Mouse (Mus musculus): ENCODE measurements at regions not wholly inside any gene's neighbourhood (a gene's known extent, or its start where the extent isn't known, plus 50 kb on each side); places are given as distances from the start of the nearest gene placed in this dataset.
"Not testable (repeated sequence)": the region's sequence is repeated elsewhere in the genome, so short reads cannot be mapped to it uniquely, and the experiment has no call there.

DNA sequence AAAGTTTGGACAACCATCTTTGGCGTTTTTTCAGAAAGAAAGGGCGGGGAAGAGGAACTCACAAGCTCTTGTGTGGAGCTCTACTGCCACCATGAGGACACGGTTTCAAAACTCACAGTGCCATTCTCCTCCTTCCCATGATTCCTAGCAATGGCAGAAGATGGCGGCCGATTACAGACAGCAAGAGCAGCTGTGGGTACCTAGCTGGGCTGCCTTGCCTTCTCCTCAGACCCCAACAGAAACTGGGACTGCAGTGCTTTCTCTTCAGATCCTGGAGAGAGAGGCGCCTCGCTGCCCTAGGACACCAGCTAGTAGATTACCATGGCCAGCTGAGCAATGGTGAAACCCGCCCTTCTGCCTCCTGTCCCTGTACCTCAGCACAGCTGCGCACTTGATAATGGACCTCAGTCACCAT is 174.2 kb upstream of the Olfr1324 start:
- not testable (repeated sequence) for DNase-seq (ENCODE audit: low spot score)

GRCm38 (mm10) chrX:50600262-50600661 is 172.0 kb upstream of the Olfr1324 start:
- DNase-seq (ENCODE audit: low spot score) = not testable (repeated sequence)

GRCm38 (mm10) chrX:50599780-50600179 is 171.5 kb upstream of the Olfr1324 start:
- DNase-seq (ENCODE audit: low spot score) = no peak

DNA sequence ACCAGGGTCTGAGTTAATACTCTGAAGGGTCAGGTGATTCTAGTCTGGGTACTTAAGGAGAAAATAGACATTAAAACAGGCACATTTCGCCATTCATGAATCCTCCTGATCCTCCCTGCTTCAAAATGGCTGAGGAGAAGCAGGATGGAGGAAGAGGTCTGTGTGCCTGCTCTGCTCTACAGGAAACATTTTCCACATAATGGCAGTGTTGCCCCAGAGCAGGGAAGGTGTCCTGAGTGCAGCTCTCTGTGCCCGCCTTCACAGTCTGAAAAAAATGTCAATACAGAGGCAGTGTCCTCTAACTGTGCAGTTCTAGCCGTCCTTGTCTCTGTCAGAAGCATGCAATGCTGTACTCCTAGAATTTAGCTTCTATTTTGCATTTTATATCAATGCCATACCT is 169.3 kb upstream of the Olfr1324 start:
- DNase-seq (ENCODE audit: low spot score) = not testable (repeated sequence)

GRCm38 (mm10) chrX:50597105-50597504 is 168.8 kb upstream of the Olfr1324 start:
- no peak for DNase-seq (ENCODE audit: low spot score)

GRCm38 (mm10) chrX:50594976-50595375 is 166.7 kb upstream of the Olfr1324 start:
- DNase-seq (ENCODE audit: low spot score) = not testable (repeated sequence)

DNA sequence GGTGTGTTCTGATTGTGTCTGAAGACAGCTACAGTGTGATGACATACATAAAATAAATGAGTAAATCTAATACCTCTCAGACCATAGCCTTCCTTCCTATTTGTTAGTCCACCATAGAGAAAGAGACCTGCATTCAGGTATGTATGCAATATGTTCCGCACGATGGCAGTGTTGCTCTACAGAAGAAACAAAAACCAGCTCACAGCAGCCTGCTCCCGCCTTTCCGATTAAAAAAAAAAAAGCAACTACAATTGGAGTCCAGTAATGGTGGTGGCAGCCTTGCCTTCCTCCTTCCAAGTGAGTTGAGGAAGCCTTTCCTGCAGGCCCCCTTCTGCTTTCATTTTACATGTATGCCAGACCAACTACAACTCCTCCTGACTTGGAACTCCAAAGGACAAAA is 163.2 kb upstream of the Olfr1324 start:
- DNase-seq (ENCODE audit: low spot score) = no peak

DNA sequence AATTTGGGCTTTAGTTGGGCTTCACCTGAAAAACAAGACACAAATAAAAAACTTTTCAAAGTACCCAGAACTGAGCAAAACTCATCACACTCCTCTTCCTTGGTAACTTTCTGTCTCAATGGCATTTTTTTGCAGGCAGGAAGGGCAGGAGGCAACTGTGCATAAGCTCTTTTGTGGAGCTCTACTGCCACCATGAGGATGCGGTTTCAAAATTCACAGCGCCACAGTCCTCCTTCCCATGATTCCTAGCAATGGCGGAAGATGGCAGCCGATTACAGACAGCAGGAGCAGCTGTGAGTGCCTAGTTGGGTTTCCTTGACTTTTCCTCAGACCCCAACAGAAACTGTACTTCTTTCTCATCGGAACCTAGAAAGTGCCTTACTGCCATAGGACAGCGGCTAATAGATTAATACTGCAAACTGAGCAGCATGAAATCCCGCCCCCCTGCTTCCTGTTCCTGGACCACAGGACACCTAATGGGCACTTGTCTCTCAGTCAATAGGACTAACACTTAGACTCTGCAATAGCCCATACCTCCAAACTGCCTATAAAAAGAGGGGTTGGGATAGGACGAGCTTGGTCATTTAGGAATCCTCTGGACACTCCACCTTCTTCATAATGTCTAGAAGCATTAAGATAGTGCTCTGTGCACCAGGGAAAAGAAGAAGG is 162.5 kb upstream of the Olfr1324 start:
- no peak for DNase-seq (ENCODE audit: low spot score)

- DNase-seq (ENCODE audit: low spot score) = no peak
Observed at GRCm38 (mm10) chrX:50588892-50589291, 160.6 kb upstream of the Olfr1324 start.

GRCm38 (mm10) chrX:50583741-50584580 is 155.7 kb upstream of the Olfr1324 start:
- no peak for DNase-seq (ENCODE audit: low spot score)

GRCm38 (mm10) chrX:50580200-50580599 is 151.9 kb upstream of the Olfr1324 start:
- no peak for DNase-seq (ENCODE audit: low spot score)

GRCm38 (mm10) chrX:50576824-50577223 is 148.5 kb upstream of the Olfr1324 start:
- DNase-seq (ENCODE audit: low spot score) = no peak

DNA sequence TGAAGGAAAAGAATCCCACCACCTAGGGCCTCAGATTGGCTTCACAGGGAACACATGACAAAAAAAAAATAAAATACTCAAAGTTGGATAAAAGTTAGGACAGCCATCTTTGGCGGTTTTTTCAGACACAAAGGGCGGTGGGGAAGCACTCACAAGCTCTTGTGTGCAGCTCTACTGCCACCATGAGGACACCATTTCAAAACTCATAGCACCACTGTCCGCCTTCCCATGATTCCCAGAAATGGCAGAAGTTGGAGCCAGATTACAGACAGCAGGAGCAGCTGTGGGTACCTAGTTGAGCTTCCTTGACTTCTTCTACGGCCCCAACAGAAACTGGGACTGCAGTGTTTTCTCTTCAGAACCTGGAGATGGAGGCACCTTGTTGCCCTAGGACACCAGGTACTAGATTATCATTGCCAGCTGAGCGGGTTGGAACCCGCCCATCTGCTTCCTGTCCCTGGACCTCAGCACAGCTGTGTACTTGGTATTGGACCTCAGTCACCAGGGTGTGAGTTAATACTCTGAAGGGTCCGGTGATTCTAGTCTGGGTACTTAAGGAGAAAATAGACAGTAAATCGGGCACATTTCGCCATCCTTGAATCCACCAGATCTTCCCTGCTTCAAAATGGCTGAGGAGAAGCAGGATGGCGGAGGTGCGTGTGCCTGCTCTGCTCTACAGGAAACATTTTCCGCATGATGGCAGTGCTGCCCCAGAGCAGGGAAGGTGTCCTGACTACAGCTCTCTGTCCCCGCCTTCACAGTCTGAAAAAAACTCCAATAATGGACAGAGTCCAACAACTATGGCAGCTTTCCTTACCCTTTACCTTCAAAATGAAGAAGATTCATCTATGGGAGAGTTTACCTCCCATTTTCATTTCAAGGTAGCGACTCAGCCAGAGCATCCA is 144.1 kb upstream of the Olfr1324 start:
- not testable (repeated sequence) for DNase-seq (ENCODE audit: low spot score)

DNA sequence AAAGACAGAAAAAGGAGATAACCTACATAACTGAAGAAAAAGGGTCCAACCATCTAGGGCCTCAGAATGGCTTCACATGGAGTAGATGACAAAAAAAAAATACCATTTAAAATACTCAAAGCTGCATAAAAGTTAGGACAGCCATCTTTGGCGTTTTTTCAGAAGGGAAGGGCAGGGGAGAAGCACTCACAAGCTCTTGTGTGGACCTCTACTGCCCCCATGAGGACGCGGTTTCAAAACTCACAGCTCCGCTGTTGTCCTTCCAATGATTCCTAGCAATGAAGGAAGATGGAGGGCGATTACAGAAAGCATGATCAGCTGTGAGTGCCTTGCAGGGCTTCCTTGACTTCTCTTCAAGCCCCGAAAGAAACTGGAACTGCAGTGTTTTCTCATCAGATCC is 140.8 kb upstream of the Olfr1324 start:
- no peak for DNase-seq (ENCODE audit: low spot score)

DNA sequence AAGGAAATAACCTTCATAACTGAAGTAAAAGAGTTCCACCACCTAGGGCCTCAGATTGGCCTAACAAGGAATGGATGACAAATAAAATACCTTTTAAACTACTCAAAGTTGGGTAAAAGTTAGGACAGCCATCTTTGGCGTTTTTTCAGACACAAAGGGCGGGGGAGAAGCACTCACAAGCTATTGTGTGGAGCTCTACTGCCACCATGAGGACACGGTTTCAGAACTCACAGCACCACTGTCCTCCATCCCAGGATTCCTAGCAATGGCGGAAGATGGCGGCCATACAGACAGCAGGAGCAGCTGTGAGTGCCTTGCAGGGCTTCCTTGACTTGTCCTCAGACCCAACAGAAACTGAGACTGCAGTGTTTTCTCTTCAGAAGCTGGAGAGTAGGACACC is 138.0 kb upstream of the Olfr1324 start:
- DNase-seq (ENCODE audit: low spot score) = no peak

- DNase-seq (ENCODE audit: low spot score) = not testable (repeated sequence)
Observed at GRCm38 (mm10) chrX:50565031-50565430, 136.7 kb upstream of the Olfr1324 start.

GRCm38 (mm10) chrX:50560915-50561314 is 132.6 kb upstream of the Olfr1324 start:
- DNase-seq (ENCODE audit: low spot score) = no peak

DNA sequence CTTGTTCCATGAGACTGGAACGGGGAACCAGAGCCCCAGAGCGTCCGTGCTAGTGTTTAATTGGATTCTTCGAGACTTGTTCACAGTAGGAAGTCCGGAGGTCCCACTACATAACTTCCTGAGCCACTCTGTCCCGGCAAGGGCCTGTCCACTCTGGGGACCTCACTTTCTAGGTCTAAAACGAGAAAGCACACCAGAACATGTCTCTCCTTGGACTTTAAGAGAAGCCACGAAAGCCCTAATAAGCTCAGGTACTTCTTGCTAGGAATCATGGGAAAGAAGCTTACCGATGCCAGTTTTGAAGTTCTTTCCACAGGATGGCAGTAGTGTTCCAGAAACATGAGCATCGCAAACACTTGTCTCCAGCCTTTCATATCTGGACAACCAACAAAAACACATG is 122.0 kb upstream of the Olfr1324 start:
- no peak for DNase-seq (ENCODE audit: low spot score)

DNA sequence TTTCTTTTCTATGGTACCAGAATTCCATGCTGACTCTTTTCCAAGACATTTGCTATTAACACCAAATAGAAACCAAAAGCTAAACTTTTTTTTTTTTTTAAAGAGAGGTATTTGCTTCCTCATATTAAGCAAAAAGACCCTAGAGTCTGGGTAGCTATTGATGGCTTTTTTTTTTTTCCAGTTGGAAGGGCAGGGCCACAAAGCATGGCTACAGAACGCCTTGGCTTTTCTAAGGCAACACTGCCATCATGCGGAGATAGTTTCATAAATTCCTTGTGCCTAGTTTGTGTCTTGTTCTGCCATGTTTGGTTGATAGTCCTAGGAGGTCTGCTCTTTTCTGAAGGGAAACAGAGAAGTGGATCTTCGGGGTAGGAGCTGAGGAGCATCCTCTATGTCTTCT is 121.4 kb upstream of the Olfr1324 start:
- no peak for DNase-seq (ENCODE audit: low spot score)

DNA sequence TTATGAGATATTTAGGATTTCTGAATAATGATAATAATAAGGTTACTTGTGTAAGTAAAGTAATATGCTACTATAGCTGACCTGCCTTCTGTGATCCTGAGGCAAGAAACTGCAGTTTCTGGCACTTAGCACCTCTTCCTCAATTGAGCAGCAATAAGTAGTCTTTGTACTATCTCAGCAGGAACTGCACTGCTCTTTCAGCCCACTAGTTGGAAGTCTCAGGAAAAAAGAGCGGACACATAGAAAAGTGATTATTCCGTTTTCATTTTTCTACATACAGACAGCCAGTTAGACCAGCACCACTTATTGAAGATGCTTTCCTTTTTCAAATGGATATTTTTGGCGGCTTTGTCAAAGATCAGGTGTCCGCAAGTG is 109.5 kb upstream of the Olfr1324 start:
- DNase-seq (ENCODE audit: low spot score) = not testable (repeated sequence)

GRCm38 (mm10) chrX:50537122-50537784 is 109.0 kb upstream of the Olfr1324 start:
- peak; percentile 60 for DNase-seq (ENCODE audit: low spot score)
